Mouse (Mus musculus): ENCODE results near the gene C2cd4d.

C2cd4d gene

DNA sequence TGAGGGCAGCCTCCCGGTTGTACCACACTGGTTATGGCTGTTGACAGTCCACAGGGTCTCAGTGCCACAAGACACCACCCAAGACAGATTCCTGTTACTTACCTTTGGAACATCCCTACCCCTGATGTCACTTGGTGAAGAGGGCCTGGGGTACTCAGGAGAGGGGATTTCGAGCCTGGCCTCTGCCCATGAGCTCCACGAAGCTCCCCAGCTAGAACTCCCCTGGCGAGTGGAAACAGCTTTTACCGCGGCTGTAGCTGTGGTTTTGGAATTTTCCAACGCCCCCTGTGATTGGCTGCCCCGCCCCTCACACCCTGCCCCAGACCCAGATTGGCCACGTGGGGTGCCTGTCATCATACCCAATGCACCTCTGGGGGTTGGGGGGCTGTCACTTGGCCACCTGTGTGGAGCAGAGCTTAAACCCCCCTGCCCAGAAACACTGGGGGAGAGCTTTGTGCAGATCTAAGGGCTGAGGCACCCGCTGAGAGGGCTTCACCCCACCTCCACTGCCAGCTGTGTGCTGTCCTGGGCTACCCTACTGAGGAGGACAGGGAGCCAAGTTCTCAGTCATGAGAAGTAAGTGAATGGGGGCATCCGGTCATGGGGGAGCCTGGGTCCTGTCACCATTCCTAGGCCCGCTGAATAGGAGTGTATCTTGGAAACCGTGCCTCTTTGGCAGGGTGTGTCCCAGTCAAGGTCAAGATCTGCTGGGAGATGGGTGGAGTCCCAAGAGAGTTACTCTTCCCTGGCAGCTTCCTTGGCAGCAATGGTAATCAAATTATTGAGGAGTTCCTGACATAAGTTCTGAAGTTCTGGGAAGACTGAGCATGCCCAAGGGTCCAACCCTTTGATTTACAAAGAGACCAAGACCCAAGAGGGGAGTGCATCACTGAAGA lies 15.0 kb downstream of the C2cd4d start:
- 46% methylated on average over 13 of the region's 13 CpGs for WGBS

DNA sequence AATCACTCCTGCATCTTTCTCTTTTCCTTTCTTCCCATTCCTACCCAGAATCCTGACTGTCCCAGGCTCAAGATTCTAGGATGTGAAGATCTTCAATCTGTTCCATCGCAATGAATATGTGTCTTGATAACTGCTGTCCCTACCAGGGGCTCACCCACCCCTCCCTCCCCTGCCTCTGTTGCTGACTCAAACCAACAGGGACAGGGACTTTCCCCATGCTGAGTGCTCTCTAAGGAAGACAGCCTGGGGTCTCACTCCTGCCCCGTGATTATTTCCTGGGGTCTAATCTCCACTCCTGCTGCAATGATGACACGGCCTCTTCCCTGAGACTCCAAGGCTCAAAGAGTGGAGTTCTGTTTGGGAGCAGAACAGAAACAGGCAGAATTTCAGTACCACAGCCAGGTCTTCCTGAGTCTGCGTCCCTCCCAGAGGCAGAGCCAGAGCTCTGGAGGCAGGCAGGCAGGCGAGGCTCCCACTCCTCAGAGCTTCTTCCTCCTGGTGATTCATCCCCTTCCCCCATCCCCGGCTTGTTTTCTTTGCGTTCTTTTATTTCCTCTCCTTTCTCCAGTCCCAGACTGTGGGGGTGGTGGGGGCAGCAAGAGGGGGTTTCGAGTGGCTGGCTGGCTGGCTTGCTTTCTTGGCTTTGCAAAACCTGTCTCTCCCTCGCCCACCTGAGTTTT lies 17.7 kb downstream of the C2cd4d start:
- WGBS, result 37% methylated on average over 9 of the region's 9 CpGs

DNA sequence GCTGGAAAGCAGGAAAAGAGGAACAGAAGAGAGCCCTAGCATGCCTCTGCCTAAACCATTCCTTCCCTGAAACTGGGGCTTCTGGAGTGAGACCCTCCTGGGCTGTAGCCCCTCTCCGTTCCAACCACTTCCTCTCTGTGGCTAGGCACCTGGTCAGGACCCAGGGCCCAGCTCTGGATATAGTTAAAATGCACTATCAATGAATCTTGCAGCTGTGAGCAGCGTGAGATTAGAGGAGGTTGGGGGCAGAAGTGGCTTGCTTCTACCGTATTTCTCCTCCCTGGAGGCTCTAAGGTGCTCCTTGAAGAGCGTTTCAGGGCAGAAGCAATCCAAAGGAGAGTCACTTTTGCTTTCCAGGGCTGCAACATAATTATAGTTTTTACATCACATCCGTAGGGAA lies 20.1 kb downstream of the C2cd4d start:
- 81% methylated on average over 5 of the region's 5 CpGs for WGBS

DNA sequence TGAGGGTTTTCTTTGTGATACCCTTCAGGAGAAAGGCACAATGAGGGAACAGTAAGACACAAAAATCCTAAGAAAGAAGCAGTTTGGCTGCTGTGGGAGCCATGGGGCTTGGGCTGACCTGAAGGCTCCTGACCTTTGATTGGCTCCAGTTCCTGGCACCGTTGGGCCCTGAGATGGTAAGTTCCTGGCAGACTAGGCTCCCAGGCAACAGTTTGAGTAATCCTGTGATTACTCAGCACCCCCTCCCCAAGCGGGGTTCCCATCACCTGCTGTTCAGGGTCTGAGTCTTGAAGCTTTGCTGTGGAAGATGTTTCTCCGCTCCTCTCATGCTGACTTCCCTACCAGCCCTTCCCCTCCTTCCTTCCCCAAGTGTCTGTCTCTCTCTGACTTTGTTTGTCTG lies 21.2 kb downstream of the C2cd4d start:
- 82% methylated on average over 3 of the region's 3 CpGs for WGBS

DNA sequence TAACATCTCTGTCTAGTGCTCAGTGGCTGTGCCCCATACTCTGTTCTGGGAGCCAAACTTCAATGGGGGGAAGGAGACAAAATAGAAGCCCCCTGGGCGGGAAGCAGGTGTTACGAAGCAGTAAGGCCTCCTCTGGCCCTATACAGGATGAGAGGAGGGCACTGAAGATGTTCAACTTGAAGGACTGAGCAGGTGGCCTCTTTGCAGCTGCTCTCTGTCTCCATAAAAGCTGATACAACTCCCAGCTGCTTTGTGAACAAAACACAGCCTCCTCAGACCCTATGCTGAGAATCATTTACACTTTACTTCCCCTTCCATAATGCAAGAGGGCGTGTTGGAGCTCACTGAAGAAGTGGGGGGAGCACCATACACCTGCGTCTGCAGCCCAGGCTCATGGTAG lies 24.4 kb downstream of the C2cd4d start:
- 77% methylated on average over 4 of the region's 4 CpGs for WGBS

DNA sequence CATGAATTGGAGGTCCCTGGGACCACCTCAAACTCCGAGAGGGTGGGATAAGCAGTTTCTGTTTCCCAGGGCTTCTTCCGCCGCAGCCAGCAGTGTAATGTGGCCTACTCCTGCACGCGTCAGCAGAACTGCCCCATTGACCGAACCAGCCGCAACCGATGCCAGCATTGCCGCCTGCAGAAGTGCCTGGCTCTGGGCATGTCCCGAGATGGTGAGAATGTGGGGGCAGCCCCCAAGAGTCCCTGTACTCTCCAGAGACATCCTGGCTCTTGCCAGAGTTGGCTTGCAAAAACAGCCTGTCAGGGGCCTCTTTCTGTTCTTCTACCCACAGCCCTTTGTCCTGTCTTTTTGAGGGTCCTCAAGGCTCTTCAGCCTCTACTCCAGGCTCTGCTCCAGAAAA lies 25.2 kb downstream of the C2cd4d start:
- 91% methylated on average over 10 of the region's 10 CpGs for WGBS

- WGBS, result 73% methylated on average over 5 of the region's 5 CpGs
These were observed 25.8 kb downstream of the C2cd4d start for GRCm38 (mm10) chr3:94388047-94388446.

GRCm38 (mm10) chr3:94389420-94389819 lies 27.2 kb downstream of the C2cd4d start:
- 97% methylated on average over 16 of the region's 16 CpGs for WGBS

GRCm38 (mm10) chr3:94391001-94391400 lies 28.8 kb downstream of the C2cd4d start:
- 73% methylated on average over 5 of the region's 5 CpGs for WGBS

DNA sequence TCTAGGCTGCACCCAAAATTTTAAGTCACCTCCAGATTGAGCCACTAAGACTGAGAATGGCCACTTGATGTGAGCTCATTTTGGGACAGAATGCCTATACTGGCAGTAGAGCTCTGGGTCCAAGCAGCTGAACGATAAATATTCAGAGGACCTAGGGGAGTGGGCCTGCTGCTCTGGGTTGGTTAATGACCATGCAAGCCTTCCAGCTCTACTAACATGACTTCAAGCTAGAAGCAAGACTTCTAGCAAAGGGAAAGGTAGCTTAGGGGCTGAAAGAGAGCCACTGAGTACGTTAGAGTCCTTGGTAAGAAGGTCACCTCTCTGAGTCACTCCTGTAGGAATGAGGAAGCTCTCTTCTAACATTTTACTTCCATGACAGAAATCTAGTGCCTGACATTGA lies 29.9 kb downstream of the C2cd4d start:
- 86% methylated on average over 2 of the region's 2 CpGs for WGBS

DNA sequence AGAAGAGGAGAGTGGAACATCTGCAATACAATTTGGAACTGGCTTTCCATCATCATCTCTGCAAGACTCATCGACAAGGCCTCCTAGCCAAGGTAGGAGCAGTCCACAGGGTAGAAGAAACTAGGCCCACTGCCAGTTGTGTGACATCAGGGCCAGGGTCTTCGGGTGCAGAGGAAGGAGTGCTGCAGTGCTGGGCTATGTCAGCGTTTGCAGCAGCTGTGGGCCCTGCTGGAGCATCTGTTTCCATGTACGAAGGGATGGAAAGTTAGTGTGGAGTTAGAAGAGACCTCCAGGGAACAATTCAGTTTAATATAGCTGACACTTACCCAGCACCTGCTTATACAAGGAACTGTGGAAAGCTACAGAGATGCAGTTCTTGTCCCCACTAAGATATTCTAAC lies 30.8 kb downstream of the C2cd4d start:
- 78% methylated on average over 4 of the region's 4 CpGs for WGBS

GRCm38 (mm10) chr3:94396336-94396735 lies 34.1 kb downstream of the C2cd4d start:
- 91% methylated on average over 1 of the region's 1 CpGs for WGBS

- whole genome bisulfite sequencing, result 91% methylated on average over 4 of the region's 4 CpGs
These were observed 34.6 kb downstream of the C2cd4d start for GRCm38 (mm10) chr3:94396851-94397250.

- 72% methylated on average over 6 of the region's 6 CpGs for WGBS
These were observed 36.0 kb downstream of the C2cd4d start, which contains the start of gene Lingo4 for GRCm38 (mm10) chr3:94398217-94398616. TSS of gene Lingo4 (plus strand) at chr3:94398517.

- 3% methylated on average over 20 of the region's 20 CpGs for WGBS
These were observed 36.8 kb downstream of the C2cd4d start for GRCm38 (mm10) chr3:94398943-94399481.

GRCm38 (mm10) chr3:94399663-94400310 lies 37.5 kb downstream of the C2cd4d start:
- 52% methylated on average over 5 of the region's 5 CpGs for WGBS

DNA sequence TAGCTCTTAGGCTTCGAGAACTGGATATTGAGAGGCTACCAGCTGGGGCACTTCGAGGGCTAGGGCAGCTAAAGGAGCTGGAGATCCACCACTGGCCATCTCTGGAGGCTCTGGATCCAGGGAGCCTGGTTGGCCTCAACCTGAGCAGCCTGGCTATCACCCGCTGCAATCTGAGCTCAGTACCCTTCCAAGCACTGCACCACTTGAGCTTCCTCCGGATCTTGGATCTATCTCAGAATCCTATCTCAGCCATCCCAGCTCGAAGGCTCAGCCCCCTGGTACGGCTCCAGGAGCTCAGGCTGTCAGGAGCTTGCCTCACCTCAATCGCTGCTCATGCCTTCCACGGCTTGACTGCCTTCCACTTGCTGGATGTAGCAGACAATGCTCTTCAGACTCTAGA lies 40.2 kb downstream of the C2cd4d start:
- WGBS, result 83% methylated on average over 8 of the region's 8 CpGs

DNA sequence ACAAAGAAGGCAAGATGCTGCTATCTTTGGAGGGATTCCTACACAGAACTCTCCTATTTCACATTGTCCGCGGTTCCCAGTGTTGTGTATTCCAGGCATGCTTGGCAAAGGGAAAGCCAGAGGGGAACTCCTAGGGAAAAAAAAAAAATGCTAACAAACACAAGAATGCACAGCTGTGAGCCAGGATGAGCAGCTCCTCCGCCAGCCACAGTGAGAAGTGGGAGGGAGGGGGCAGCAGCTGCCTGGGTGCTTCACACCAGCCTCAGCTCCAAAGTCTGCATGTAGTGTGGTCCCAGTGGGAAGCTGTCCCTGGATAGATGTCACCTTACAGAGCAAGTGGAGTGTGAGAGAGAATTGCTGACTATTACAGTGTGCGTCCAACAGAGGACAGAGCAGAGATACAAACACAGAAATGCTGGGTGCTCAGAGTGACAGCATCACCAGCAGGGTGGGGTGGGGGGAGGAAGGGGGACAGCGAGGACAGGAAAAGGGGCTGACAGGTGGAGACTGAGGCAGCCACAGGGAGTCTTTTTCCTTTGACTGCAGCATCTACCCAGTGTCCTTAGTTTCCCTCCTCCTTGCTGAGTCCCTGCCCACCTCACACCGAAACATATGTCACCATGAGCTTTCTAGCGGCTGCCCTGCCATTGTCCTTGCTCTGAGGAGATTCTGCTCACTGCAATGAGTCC lies 42.3 kb downstream of the C2cd4d start:
- 13% methylated on average over 7 of the region's 7 CpGs for WGBS

- WGBS, result 62% methylated on average over 4 of the region's 4 CpGs
These were observed 43.3 kb downstream of the C2cd4d start for GRCm38 (mm10) chr3:94405561-94405960.

- 2% methylated on average over 25 of the region's 25 CpGs for WGBS
These were observed 50.3 kb downstream of the C2cd4d start for GRCm38 (mm10) chr3:94412530-94412929.

GRCm38 (mm10) chr3:94413031-94413679 lies 50.9 kb downstream of the C2cd4d start, which contains the start of gene Tdrkh:
TSS of gene Tdrkh (plus strand) at chr3:94413273.
- 4% methylated on average over 52 of the region's 52 CpGs for WGBS
